Mouse (Mus musculus): ENCODE results near the gene Ubtd2.

Gene Ubtd2

DNA sequence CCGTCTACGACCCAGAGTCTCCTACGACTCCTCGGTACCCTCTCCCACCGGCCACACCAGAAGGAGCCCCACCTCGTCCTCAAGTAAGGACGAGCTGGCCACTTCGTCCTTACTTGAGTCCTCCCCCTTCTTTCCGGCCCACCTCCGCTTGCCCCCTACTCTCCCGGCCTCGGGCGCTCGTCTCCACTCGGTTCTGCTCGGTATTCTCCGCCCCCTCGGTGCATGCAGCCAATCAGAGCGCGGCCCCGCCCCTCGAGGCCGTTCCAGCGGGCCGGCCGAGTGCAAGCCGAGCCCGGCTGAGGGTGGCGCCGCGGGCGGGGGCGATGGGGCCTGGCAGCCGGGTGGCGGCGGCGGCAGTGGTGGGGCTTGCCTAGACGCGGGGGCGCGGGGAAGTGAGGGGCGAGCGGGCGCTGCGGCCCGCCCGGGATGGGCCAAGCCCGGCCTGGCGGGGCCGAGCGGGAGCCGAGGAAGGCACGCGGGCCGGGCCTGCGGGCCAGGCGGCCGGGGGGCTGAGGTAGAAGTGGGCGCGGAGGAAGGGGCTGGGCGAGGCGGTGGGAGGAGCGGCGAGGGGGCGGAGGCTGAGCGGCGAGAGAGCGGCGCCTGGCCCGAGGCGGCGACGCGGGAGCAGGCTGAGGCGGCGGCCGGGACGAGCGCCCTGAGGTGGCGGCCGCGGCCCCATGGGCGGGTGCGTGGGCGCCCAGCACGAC lies at the start of gene Ubtd2:
Ubtd2 (plus strand) TSS at position 571 of the 707 bp plus-strand sequence.
- peak; percentile 98 for DNase-seq (ENCODE audit: low spot score)

DNA sequence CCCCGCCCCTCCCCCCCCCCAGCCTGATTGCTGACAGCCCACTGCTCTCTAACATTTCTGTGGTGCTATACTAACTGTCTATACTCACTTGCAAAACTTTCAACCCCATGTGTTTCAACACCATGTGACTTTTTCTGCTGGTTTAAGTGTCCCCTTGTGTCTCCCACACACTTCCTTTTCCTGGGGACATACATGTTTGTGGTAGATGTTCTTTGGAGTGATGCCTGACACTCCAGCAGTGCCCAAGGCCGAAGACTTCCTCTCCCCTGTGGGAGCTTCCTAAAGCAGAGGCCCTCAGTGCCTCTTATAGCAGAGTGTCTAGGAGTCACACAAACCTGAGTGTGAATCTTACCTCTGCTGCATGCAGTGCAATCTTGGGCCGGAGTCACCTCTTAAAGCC lies 47.3 kb upstream of the Ubtd2 start:
- DNase-seq (ENCODE audit: low spot score): no peak

DNA sequence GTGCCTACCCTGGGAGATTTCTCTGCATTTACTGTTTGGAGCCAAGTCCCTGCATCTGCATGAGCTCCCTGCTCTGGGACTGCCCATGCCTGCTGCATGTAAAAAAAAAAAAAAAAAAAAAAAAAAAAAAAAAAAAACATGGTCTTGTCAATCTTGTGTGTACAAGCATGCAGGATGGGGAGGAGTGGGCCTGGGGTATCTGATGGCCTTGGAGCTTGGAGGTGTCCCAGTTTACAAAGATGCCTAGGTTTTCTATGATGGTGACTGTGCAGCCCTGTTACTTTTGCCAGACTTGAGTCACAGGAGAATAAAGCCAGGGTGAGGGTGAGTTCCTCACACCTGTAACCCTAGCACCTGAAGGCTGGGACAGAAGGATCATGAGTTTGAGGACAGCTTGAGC lies 46.1 kb upstream of the Ubtd2 start:
- DNase-seq (ENCODE audit: low spot score): no peak

DNA sequence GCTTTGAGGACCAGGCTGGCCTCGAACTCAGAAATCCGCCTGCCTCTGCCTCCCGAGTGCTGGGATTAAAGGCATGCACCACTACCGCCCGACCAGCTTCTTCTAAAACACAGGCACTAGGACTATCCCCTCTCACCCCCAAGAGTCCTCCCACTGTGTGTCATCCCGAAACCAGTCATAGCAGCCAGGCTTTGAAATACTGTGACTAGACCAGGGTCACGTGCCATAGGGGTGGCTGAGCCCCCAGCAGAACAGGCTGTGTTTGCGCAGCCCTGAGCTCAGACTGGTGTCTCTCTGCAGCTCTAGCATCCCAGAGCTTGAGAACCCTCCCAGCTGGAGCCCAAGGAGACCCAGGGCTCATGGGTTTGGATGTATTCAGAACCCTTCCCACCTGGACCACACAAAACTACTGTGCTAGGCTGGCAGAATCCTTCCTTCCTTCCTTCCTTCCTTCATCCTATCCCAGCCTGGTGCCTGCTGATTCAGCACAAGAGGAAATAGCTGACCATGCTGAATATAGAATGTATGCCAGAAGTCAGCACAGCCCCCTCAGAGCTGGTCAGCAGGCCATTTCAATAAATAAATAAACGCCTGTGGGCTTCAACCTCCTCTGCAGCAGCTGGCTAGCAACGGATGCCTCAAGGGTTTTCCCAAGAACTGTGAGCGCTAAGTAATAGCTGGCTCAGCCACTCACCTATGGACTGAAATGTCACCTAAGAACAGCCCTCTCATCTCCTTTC lies 45.2 kb upstream of the Ubtd2 start:
- no peak for DNase-seq (ENCODE audit: low spot score)

DNA sequence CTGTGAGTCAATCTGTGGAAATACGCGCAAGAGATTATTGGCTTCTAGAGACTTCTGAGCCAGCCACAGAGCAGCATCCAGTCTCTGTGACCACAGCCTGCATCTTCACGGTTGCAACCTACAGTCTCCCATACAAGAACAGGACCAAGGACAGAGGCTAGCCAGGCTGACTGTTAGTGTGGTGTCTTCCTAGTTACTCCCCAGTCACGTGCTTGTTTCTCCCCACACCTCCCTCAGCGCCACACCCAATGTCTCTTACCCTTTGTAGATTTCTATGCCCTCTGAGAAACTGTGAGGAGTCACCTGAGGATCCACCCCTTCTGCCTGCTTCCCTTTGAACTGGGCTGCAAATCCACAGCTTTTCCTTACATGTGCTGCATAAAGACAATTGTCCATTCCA lies 35.2 kb upstream of the Ubtd2 start:
- DNase-seq (ENCODE audit: low spot score): no peak

DNA sequence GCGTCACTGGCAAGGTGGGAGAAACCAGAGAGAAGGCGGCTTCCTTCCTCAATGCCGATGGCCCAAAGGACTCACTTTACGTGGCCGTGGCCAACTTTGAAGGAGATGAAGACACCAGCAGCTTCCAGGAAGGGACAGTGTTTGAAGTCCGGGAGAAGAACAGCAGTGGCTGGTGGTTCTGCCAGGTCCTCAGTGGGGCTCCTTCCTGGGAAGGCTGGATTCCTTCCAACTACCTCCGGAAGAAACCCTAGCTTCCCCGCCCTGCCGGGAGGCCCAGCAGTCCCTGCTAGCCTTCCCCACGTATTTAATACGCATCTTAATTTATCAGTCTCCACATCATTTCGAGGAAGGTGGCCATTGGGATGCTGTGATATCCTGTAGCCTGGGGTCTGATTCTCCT lies 31.9 kb upstream of the Ubtd2 start:
- no peak for DNase-seq (ENCODE audit: low spot score)

DNA sequence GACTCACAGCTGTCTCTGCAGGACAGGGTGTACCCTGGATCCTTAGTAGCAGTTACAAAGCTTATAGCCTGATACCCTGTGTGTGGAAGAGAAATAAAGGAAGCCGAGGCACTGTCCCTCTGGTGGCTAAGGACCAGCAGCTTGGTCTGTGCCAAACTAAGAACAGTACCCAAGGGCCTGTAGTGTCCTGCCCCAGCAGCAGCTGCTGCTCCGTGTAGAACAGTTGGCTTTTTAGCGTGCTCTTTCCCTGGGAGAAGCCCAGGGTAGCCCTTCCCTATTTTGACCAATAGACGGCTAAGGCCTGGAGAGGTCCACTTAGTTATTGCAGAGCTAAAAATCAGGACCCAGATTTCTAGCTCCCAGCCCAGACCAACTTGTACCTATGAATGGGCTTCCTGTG lies 30.6 kb upstream of the Ubtd2 start:
- no peak for DNase-seq (ENCODE audit: low spot score)

DNA sequence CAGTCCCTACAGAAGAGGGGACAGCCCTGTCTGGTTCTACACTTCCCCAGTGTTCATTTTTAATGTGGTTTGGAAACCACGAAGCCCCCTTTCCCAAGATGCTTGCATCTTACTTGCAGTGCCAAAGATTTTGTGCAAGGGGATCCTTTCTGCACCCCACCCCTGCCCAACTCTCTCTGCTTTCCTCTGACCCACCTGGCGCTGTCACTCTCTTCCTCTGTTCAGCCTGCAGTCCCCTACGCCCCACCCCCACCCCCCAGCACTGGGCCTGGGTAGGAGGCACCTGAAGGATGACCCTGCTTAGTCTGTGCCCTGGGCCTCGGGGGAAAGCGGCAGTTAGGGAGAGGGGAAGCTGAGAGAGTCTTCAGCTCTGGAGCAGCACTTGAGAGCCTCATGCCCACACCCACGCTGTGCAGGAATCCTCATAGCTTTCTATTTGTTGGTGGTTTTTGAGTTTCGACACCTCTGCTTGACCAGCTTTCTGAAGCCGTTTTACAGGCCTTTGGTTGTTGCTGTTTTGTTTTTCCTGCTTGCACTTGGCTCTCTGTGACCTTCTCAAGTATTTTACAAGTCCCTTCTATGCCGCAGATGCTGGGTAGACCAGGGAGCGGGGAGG lies 30.0 kb upstream of the Ubtd2 start:
- no peak for DNase-seq (ENCODE audit: low spot score)

DNA sequence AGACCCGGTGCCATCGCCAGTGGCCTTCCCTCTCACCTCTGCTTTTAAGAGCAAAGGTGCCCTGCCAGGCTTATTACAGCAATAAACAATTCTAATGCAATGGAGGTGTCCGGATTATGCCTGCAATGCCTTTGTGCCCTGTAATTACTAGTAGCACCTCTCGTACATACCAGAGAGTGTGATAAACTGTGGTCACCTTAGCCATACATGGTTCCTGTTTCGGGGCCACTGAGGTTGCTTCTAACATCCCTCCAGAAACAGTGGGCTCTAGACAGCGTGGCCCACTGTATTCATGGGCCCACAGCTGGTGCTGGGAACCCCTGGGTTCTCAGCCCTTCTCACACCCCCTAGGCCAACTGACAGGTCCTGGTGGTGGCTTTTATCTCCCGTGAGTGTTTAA lies 27.6 kb upstream of the Ubtd2 start:
- no peak for DNase-seq (ENCODE audit: low spot score)

DNA sequence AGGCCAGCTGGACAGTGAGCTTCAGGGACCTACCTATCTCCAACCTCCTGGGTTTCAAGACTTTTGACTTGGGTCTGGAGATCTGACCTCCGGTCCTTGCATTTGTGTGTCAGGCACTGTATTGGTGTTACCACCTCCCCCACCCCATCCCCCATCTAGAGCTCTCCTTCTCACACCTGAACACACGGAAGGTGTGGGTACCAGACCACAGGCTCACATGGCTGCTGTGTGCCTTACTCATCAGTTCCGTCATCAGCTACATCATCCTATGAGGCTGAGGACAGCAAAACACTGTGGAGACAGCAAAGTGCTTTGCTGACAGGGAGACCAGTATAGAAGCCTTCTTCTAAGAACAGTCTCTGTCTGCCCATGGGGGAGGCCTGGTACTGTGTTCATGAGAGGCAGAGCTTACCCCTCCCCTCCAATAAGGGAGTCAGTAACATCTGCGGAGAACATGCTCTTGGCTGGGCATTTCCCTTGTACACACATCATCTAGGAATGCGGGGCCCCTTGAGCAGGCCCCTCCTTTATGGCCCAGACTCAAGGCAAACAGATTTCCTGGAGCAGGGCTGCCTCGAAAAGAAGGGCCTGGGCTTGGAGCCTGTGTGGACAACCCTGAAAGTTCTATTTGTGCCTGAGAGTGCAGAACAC lies 19.6 kb upstream of the Ubtd2 start:
- peak; percentile 31 for DNase-seq (ENCODE audit: low spot score)

DNA sequence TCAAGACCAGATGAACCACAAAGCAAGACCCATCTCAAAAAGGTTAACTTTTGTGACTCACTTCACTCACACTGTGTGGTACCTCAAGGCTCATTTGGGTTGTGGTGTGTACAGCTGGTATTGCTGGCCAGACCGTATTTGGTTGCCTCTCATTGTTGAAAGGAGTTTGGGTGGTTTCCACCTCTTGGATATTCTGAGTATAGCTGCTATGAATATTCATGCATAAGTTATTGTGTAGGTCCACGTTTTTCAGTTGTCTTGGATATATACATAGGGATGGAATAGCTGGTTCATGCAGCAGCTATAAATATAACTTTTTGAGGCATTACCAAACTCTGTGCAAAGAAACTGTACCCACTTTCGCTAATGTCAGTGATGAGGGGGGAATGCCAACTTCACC lies 12.6 kb upstream of the Ubtd2 start:
- DNase-seq (ENCODE audit: low spot score): no peak

DNA sequence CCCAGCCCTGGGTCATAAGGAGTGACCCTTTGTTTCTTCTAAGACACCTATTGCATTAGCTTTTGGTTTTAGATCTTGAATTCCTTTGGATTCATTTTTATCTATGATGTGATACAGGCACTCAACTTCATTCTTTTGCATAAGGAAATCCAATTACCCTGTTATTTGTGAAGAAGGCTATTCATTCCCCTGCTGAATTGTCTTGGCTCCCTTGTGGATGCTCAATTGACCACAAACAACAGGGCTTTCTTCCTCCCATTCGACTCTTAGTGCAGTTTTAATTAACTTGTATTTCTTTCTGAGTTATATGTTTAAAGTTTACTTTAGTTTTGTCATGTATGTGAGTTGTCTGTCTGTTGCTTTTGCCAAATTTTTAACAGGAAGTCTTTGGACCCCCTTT lies 10.9 kb upstream of the Ubtd2 start:
- DNase-seq (ENCODE audit: low spot score): no peak

DNA sequence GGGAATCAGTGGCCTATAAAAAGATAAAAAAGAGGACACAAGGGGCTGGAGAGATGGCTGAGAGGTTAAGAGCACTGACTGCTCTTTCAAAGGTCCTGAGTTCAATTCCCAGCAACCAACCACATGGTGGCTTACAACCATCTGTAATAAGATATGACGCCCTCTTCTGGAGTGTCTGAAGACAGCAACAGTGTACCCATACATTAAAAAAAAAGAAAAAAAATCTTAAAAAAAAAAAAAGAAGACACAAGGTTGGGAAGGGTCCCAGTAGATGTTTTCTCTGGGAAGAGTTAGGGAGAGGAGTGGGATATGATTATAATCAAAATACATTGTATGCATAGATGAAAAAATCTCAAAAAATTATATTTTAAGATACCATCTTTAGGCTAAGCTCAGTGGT lies 10.0 kb upstream of the Ubtd2 start:
- DNase-seq (ENCODE audit: low spot score): no peak

DNA sequence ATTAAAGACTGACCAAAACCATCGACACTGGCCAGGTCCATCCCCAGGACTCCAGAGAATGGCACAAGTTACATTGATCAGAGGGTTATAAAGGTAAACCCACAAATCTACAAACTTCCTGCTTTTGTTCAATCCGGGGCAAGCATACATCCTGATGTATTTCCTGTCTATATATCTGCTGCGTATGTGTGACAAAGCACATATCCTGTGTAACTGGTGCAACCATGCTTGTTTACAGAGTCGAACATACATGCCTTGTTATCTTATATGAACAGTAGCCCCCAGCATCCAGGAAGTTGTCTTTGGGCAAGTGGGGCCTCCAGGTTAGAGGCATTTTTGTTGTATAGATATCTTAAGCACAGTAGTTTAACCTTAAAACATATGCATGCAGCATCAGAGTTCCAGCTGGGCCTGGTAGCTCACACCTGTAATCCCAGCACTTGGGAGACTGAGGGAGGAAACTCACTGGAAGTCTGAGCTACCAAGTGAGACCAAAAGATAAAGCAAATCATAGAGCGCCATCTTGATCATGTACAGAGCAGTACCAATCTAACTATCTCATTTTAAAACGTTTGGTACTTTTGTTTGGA lies 9.4 kb upstream of the Ubtd2 start:
- no peak for DNase-seq (ENCODE audit: low spot score)

DNA sequence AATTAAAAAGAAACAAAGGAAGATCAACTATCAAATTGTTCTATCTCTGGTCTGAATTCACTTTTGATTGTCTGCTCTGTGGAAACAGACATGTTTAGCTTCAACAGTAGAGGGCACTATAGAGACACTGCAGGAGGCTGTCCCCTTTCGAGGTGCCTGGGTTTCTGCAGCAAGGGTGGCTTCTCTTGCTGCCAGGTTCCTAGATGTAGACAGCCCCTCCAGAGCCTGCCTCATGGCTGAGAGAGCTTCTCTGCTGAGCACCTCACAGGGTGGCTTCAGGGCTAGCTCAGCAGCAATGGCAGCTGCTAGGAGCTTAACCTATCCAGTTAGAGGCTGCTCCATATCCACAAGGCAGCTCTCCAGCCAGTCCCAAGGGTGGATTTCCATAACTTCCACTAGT lies 5.0 kb upstream of the Ubtd2 start:
- DNase-seq (ENCODE audit: low spot score): no peak

DNA sequence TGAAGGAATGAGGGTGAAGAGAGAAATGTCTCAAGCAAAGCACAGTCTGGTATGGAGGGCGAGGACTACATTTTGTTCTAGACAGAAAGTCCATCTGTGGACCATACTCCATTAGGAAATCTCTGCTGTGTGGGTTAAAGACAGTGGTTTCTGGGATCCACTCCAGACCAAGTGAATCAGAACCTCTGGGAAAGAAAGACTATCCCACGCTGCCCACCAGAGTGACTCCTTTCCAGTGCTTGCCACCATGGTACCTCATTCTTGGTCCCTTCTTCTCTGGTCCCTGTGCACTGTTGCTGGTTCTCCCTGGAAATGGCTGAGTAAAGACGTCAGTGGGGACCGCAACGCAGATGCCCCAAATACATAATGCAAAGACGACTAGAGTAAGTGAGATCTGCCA lies 3.9 kb upstream of the Ubtd2 start:
- no peak for DNase-seq (ENCODE audit: low spot score)

DNA sequence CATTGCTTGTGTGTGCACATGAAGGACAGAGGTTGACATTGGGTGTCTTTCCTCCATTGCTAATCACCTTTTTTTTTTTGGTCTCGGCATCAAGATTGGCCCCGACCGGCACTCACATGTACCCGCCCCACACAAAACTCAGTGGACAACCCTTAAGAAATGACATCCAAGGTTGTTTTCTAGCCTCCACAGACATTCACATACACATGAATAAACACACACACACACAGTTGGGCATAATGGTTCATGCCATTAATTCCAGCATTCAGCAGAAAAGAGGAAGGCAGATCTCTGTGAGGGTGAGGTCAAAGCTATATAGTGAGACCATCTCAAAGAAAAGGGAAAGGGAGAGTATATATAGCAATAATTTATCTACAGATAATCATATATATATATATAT lies 2.4 kb upstream of the Ubtd2 start:
- DNase-seq (ENCODE audit: low spot score): no peak

DNA sequence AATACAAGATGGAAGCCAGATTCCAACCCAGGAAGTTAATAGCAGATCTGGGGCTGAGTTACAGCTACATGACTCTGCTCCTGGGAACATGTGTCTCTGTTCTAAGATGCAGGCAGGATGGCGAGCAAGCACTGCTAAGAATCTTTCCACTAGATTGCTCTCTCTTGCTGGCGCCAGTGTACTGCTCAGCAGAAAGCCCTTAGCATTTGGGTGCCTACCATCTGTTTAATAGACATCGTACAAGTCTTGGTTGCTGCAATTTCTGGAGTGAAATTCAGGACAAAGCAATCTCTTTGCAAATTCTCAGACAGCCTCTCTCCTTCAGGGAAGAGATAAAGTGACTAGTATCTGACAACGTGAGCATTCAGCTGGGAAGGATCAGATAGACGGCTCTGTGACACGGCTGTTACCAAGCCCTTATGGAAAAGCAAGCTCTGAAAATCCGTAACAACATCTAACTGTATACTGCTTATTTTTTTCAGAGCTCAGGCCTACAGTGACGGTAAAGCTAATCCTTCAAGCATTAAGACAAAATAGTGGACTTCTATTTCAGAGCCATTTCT lies 1.7 kb upstream of the Ubtd2 start:
- DNase-seq (ENCODE audit: low spot score): no peak

DNA sequence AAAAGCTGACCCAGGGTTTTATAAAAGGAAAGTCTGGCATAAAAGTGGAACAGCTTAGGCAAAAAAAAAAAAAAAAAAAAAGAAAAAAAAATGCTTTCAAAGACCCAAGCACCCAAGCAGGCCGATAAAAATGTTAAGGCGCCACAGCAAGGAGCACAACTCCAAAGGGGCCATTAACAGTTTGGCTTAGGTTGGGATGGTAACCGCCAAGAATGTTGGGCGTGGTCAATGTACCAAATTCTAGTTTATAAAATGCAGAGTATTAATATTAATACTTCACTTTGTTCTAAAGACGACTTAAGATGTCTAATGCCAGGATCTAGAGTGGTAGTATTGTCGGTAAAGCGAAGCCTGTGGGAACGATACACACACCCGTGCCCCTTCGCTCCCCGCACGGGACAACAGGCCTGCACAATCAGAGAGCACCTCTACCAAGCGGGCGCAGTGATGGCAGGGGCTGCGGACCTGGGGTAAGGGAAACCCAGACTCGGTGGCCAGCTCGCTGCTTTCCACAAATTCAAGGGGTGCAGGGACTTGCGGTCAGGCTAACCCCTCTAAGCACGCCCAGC lies 855 bp upstream of the Ubtd2 start:
- DNase-seq (ENCODE audit: low spot score): no peak

DNA sequence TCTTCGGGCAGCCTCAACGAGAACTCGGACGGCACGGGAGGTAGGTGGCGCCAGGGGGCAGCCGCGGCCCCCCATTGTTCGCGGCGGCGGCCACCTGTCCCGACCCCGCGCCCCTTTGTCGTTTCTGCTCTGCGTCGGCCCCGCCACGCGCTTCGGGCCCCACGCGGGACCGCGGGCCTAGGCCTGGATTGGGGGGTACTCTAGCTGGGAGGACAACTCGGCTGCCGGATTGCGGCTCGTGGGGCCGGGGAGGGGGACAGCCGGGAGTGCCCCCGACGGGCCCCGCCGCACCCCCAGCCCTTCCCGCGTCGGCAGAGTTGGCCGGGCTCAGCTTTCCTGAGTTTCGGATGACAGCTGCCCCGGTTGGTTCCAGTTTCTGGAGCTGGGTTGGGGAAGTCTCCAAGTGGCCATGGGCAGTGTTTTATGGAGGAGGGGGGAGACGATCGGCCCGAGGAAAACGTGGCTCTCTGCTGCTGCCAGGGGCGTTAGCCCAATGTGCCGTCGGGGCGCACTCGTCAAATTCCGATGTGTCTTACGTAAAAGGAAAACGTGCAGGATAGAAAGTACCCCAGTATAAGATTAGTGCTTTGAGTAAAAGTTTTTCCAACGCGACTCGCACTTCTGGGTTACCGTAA lies 454 bp downstream of the Ubtd2 start:
- peak; percentile 24 for DNase-seq (ENCODE audit: low spot score)

DNA sequence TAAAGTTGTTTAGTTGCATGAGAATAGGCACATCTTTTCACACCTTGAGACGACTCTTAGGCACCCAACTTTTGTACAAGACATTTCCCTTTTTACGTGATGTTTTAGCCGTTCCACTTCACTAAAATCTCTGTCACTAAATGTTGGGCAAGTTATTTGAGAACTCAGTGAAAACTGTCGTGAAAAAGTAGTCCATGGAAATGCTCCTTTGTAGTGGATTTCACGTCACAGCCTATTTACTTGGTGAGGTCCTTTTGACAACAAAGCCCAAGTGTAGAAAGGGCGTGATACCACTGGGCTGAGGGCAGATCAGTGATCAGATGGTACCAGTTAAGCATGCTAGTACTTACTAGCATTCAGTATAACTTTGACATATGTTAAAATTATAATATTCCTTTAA lies 1.2 kb downstream of the Ubtd2 start:
- DNase-seq (ENCODE audit: low spot score): no peak
